Mouse (Mus musculus) embryonic fibroblast, embryonic 13.5 days (primary cell): ENCODE measurements around the gene Supt20.

Source experiments
- CTCF ChIP-seq: IDR thresholded peaks from 2 replicates; pipeline ENCODE4 v1.5.1; 2011; ENCODE audit warnings: mild to moderate bottlenecking, control low read depth, low read length, moderate library complexity, borderline replicate concordance; ENCODE audit not compliant: insufficient read depth
- POLR2A ChIP-seq: IDR thresholded peaks from 2 replicates; pipeline ENCODE4 v1.6.1; 2011; ENCODE audit warnings: low read depth, mild to moderate bottlenecking, control low read depth, low read length, moderate library complexity

- TF ChIP-seq POLR2A (no peak), CTCF (no peak)
Measured at GRCm38 (mm10) chr3:54668141-54668540, 24.5 kb upstream of the Supt20 start.
